1 mouse cellular context compared by ENCODE assay signal in the genomic region with DNA sequence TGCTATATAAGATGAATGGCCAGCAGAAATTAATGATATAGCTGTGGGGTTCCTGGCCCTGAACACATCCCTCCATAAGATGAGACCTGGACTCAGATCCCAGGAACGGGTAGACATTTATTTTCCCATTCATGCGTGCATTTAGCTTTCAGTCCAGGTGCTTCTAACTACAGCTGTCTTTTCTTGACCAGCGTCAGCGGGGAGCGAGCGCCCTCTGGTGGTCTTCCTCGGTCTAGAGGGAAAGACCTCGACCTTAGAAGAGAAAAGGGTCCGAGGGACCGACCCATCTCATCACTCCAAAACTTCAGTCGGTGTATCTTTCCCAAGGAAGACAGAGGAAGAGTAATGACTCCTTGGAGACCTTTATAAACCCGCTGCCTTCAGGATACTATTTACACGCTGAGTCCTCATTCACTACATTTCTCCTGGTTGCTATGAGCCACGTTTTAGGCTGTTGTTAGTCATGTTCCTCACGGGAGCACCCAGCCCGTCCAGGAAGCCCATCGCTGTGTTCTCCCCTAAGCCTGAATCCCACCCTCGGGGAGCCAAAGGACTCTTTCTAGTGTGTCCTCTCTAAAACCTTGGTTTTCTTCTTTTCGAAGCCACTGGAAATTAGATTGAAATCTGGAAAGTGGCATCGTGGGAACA.
A peak's percentile ranks its signal among the peaks of the same experiment; 100 is the strongest.
TF ChIP-seq lines count a peak whose summit lies in the region.

No protein-coding gene starts in this region.

TF ChIP-seq in CH12.LX, 34 proteins besides CTCF, POLR2A, EP300 and RAD21:
- TF ChIP-seq ZC3H11A (IDR thresholded peaks at IDR 0.05; ENCODE audit: low read depth, low read length) (no peak), KAT2A (IDR thresholded peaks at IDR 0.05; ENCODE audit: insufficient replicate concordance, low read length) (no peak), JUND (conservative IDR thresholded peaks at IDR 0.05; ENCODE audit: low read depth, low read length) (no peak), TBP (conservative IDR thresholded peaks at IDR 0.05; ENCODE audit: low read depth, low read length) (no peak), MAX (IDR thresholded peaks at IDR 0.05; ENCODE audit: low read length) (peak; percentile 47; the same call in 1 of the 2 replicates), USF2 (conservative IDR thresholded peaks at IDR 0.05; ENCODE audit: low read depth, low read length) (no peak), ZNF384 (IDR thresholded peaks at IDR 0.05; ENCODE audit: low read depth, low read length) (no peak), MAFK (IDR thresholded peaks at IDR 0.05; ENCODE audit: insufficient replicate concordance, low read length) (no peak), BHLHE40 (IDR thresholded peaks at IDR 0.05; ENCODE audit: low read depth, low read length) (peak; percentile 47), SMC3 (IDR thresholded peaks at IDR 0.05; ENCODE audit: low read depth, low read length) (peak; percentile 73), PAX5 (IDR thresholded peaks at IDR 0.05; ENCODE audit: low read length) (no peak), NELFE (IDR thresholded peaks at IDR 0.05; ENCODE audit: low read depth, low read length) (0 out of 2 replicates have a peak, but pooled peaks have one; percentile 18), MEF2A (IDR thresholded peaks at IDR 0.05; ENCODE audit: borderline replicate concordance, low read depth, low read length) (no peak), UBTF (IDR thresholded peaks at IDR 0.05; ENCODE audit: low read depth, low read length) (no peak), HCFC1 (IDR thresholded peaks at IDR 0.05; ENCODE audit: low read depth, low read length) (no peak), USF1 (IDR thresholded peaks at IDR 0.05; ENCODE audit: low read depth, low read length) (no peak), CHD2 (IDR thresholded peaks at IDR 0.05; ENCODE audit: low read length) (no peak), MXI1 (IDR thresholded peaks at IDR 0.05; ENCODE audit: low read depth, low read length) (no peak; the same call in 1 of the 2 replicates), MYC (IDR thresholded peaks at IDR 0.05; ENCODE audit: low read depth, low read length) (peak; percentile 55; the same call in 1 of the 2 replicates), IRF4 (IDR thresholded peaks at IDR 0.05; ENCODE audit: low read depth, low read length) (peak; percentile 42; the same call in 1 of the 2 replicates), POLR2AphosphoS2 (IDR thresholded peaks at IDR 0.05; ENCODE audit: low read depth, low read length) (no peak), SIN3A (IDR thresholded peaks at IDR 0.05; ENCODE audit: low read length) (no peak), ZMIZ1 (IDR thresholded peaks at IDR 0.05; ENCODE audit: low read depth, low read length) (no peak), E2F4 (IDR thresholded peaks at IDR 0.05; ENCODE audit: insufficient replicate concordance, low read depth, low read length) (no peak), TCF12 (IDR thresholded peaks at IDR 0.05; ENCODE audit: low read depth, low read length) (no peak), GABPA (IDR thresholded peaks at IDR 0.05; ENCODE audit: insufficient replicate concordance, low read depth, low read length) (no peak), ETS1 (conservative IDR thresholded peaks at IDR 0.05; ENCODE audit: low read depth, low read length) (no peak)
TF ChIP-seq in CH12.LX: peak in this region for 6.
